Mouse (Mus musculus): ENCODE measurements around the gene Dnmt3c. TPM values are rescaled to one million over a fixed set of nuclear protein-coding genes. Genes with fewer than 3 reads are reported as not detected.
"Not testable (repeated sequence)": the region's sequence is repeated elsewhere in the genome, so short reads cannot be mapped to it uniquely, and the experiment has no call there.

Gene Dnmt3c
- polyA plus RNA-seq, 1 experiment from 2014 or later: 0.10 TPM

DNA sequence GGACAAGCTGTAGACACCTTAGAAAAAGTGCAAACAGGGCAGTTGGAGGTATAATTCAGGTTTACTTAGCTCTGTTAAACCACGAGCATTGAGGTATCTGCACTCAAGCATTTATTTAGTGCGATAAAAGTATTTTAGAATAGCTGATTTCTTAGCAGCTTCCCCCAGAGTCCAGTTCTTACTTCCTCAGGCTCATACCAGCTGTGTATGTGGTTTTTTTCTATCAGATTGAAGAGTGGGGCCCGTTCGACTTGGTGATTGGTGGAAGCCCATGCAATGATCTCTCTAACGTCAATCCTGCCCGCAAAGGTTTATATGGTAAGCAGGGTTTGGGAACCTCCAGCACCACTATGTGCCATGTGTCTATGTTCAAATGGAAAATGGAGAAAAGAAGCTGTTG, 19.5 kb upstream of the Dnmt3c start:
- H3K4me3 ChIP-seq (ENCODE audit: low read depth, low read length): no peak overlapping the region
- no peak for TF ChIP-seq EP300 (IDR thresholded peaks at IDR 0.05)
- no peak for TF ChIP-seq CTCF (IDR thresholded peaks at IDR 0.05)
- no peaks in the 10 kb centered on the region for H3K36me3 ChIP-seq (ENCODE audit: insufficient read depth, low read length)
- no peak overlapping the region for H3K4me2 ChIP-seq (replicated peaks; ENCODE audit: low read depth, low read length)
- H3K9ac ChIP-seq (replicated peaks; ENCODE audit: low read depth): no peak overlapping the region
- no peak for ATAC-seq
- WGBS: 90% methylated on average over 6 of the region's 6 CpGs
- no peak for DNase-seq (ENCODE audit: low spot score)
- H3K27me3 ChIP-seq (replicated peaks; ENCODE audit: insufficient read depth, low read length): no peaks in the 10 kb centered on the region
- no peaks in the 10 kb centered on the region for H3K9me3 ChIP-seq (ENCODE audit: low read length)
- H3K4me1 ChIP-seq (ENCODE audit: insufficient read depth, low read depth, low read length): no peaks in the 10 kb centered on the region
- H3K27ac ChIP-seq (ENCODE audit: low read length): no peak overlapping the region

DNA sequence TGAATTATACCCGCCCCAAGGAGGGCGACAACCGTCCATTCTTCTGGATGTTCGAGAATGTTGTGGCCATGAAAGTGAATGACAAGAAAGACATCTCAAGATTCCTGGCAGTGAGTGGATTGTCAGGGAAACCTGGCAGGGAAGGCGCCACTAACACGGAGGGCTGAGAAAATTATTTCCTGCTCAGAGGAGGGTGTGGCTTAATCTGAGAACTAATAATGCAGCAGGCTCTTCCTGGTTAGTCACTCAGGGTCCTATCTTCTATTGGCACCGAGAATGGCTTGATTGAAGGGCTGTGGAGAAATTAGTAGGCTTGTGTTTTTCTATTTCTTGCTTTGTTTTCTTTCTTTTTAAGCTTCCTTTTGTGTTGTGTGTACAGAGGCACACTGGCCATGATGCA, 18.9 kb upstream of the Dnmt3c start:
- H3K4me3 ChIP-seq (ENCODE audit: low read depth, low read length): no peak overlapping the region
- no peak overlapping the region for H3K9ac ChIP-seq (replicated peaks; ENCODE audit: low read depth)
- no peak overlapping the region for H3K4me2 ChIP-seq (replicated peaks; ENCODE audit: low read depth, low read length)
- no peaks in the 10 kb centered on the region for H3K36me3 ChIP-seq (ENCODE audit: insufficient read depth, low read length)
- no peak overlapping the region for H3K27ac ChIP-seq (ENCODE audit: low read length)
- TF ChIP-seq CTCF (IDR thresholded peaks at IDR 0.05) (no peak), EP300 (IDR thresholded peaks at IDR 0.05) (no peak)
- WGBS: 70% methylated on average over 7 of the region's 7 CpGs
- H3K9me3 ChIP-seq (ENCODE audit: low read length): no peaks in the 10 kb centered on the region
- no peak for DNase-seq (ENCODE audit: low spot score)
- H3K4me1 ChIP-seq (ENCODE audit: insufficient read depth, low read depth, low read length): no peaks in the 10 kb centered on the region
- ATAC-seq: no peak
- H3K27me3 ChIP-seq (replicated peaks; ENCODE audit: insufficient read depth, low read length): no peaks in the 10 kb centered on the region

DNA sequence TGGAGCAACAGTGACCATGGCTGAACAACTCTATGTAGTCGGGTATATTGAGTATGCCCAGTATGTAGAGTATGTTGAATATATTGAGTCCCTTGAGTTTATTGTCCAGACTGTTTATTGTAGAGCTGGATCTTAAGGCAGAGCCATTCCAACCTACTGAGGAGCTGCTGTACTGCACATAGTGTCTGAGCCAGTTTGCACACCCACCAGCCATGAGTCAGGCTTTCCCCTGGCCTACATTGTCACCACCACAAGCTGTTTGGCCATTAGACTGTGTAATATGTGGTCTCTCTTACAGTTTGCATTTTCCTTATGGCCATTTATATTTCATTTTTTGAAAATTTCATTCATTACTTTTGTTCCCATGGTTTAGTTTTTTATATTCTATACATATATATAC, 16.5 kb upstream of the Dnmt3c start:
- 97% methylated on average over 1 of the region's 1 CpGs for WGBS
- ATAC-seq (no peak), DNase-seq (ENCODE audit: low spot score) (no peak)
- no peak overlapping the region for H3K4me2 ChIP-seq (replicated peaks; ENCODE audit: low read depth, low read length)
- no peak overlapping the region for H3K4me3 ChIP-seq (ENCODE audit: low read depth, low read length)
- TF ChIP-seq EP300 (IDR thresholded peaks at IDR 0.05): no peak
- TF ChIP-seq CTCF (IDR thresholded peaks at IDR 0.05): no peak
- H3K9ac ChIP-seq (replicated peaks; ENCODE audit: low read depth): no peak overlapping the region
- no peaks in the 10 kb centered on the region for H3K36me3 ChIP-seq (ENCODE audit: insufficient read depth, low read length)
- H3K4me1 ChIP-seq (ENCODE audit: insufficient read depth, low read depth, low read length): no peaks in the 10 kb centered on the region
- H3K9me3 ChIP-seq (ENCODE audit: low read length): no peaks in the 10 kb centered on the region
- H3K27ac ChIP-seq (ENCODE audit: low read length): no peak overlapping the region
- H3K27me3 ChIP-seq (replicated peaks; ENCODE audit: insufficient read depth, low read length): no peaks in the 10 kb centered on the region

DNA sequence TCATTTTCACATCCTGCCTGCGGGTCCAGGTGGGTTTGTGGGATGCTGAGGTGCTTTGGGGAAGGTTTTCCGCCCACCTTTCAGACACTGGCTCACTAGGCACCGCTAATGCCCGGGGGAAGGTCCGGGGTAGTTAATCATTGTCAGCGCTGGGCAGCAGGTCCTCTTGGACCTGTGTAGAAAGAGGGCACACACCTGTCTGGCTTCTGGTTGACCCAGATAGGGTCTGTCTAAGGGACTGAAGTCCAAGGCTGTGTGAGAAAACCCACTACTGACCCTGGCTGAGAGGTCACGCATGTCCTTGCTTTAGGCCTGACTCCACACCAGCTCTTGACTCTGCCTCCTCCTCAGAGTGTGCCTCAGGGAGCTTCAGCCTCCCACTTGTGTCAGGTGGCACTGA, 3.0 kb upstream of the Dnmt3c start:
- H3K4me3 ChIP-seq (ENCODE audit: low read depth, low read length); H3K4me2 ChIP-seq (replicated peaks; ENCODE audit: low read depth, low read length); ATAC-seq; H3K4me1 ChIP-seq (ENCODE audit: insufficient read depth, low read depth, low read length); H3K27ac ChIP-seq (ENCODE audit: low read length); H3K9me3 ChIP-seq (ENCODE audit: low read length); DNase-seq (ENCODE audit: low spot score); H3K27me3 ChIP-seq (replicated peaks; ENCODE audit: insufficient read depth, low read length); H3K9ac ChIP-seq (replicated peaks; ENCODE audit: low read depth); H3K36me3 ChIP-seq (ENCODE audit: insufficient read depth, low read length): not testable (repeated sequence)
- WGBS: 64% methylated on average over 5 of the region's 7 CpGs

DNA sequence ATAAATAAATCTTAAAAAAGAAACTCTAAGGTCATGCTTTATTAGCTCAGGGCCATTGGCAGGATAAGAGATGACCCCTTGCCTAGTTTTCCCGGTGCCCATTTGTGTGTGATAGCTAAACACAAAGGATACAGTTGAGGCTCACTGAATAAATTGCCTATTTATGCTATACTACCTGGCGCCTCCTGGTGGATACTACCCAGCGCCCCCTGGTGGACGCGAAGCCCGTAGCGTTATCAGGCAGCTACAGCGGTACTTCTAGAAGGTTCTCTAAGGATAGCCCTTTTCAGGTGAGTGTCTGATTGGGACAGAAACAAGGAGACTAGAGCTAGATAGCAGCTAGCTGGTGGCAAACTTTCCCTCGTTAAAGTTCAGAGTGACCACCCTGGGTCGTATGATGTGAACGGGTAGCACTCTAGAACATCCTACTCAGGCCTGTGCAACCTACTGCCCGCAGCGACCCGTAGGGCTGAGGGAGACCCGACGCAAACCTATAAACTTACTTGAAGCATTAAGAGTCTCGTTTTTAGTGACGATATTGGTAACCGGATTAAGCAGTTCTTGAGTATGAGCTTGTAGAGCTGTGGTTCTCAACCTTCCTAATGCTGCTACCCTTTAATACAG, 1.9 kb upstream of the Dnmt3c start:
- DNase-seq (ENCODE audit: low spot score): peak; percentile 62
- no peak overlapping the region for H3K9ac ChIP-seq (replicated peaks; ENCODE audit: low read depth)
- no peaks in the 10 kb centered on the region for H3K4me1 ChIP-seq (ENCODE audit: insufficient read depth, low read depth, low read length)
- TF ChIP-seq CTCF (IDR thresholded peaks at IDR 0.05) (peak; percentile 84), EP300 (IDR thresholded peaks at IDR 0.05) (no peak)
- H3K4me3 ChIP-seq (ENCODE audit: low read depth, low read length): no peak overlapping the region
- ATAC-seq: no peak
- H3K4me2 ChIP-seq (replicated peaks; ENCODE audit: low read depth, low read length): no peak overlapping the region
- 66% methylated on average over 19 of the region's 19 CpGs for WGBS
- H3K9me3 ChIP-seq (ENCODE audit: low read length): no peaks in the 10 kb centered on the region
- H3K27me3 ChIP-seq (replicated peaks; ENCODE audit: insufficient read depth, low read length): no peaks in the 10 kb centered on the region
- H3K27ac ChIP-seq (ENCODE audit: low read length): no peak overlapping the region
- H3K36me3 ChIP-seq (ENCODE audit: insufficient read depth, low read length): no peaks in the 10 kb centered on the region

DNA sequence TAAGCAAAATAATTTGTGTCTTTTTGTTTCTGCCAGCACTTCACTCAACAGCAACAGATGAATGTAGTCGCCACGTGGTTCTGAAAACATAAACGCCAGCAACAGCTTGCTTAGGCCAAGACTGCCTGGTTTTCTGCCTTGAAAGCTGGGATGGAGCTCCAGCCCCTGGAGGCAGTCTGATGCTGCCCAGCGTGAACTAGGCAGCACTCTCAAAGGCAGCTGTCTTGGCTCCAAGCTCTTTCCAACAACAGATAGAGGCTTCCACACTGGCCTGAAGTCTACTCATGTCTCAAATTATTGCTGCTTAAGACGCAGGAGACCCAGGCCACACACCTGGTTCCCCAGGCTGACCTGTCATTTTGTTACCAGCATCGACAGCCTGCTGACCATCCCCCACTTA, 6.9 kb downstream of the Dnmt3c start:
- TF ChIP-seq EP300 (IDR thresholded peaks at IDR 0.05) (no peak), CTCF (IDR thresholded peaks at IDR 0.05) (no peak)
- H3K4me2 ChIP-seq (replicated peaks; ENCODE audit: low read depth, low read length): no peak overlapping the region
- ATAC-seq: no peak
- 44% methylated on average over 6 of the region's 6 CpGs for WGBS
- no peak for DNase-seq (ENCODE audit: low spot score)
- no peaks in the 10 kb centered on the region for H3K36me3 ChIP-seq (ENCODE audit: insufficient read depth, low read length)
- H3K9me3 ChIP-seq (ENCODE audit: low read length): no peaks in the 10 kb centered on the region
- H3K27ac ChIP-seq (ENCODE audit: low read length): no peak overlapping the region
- H3K4me1 ChIP-seq (ENCODE audit: insufficient read depth, low read depth, low read length): no peaks in the 10 kb centered on the region
- no peak overlapping the region for H3K4me3 ChIP-seq (ENCODE audit: low read depth, low read length)
- H3K27me3 ChIP-seq (replicated peaks; ENCODE audit: insufficient read depth, low read length): no peaks in the 10 kb centered on the region
- no peak overlapping the region for H3K9ac ChIP-seq (replicated peaks; ENCODE audit: low read depth)

Measured in lung, postnatal 0 days (tissue).